Mouse (Mus musculus) right cerebral cortex, postnatal 10 days (tissue): ENCODE measurements at regions not wholly inside any gene's neighbourhood (a gene's known extent, or its start where the extent isn't known, plus 50 kb on each side); places are given as distances from the start of the nearest gene placed in this dataset.
A peak's percentile ranks its signal among the peaks of the same experiment; 100 is the strongest.

Experiments
- DNase-seq, 2 experiments: peaks; one replicate each; pipeline ENCODE4 v3.0.0; 2021; ENCODE audit warnings: low spot score in 2 of 2

GRCm38 (mm10) chr2:148175251-148175927 lies 128.6 kb upstream of the Foxa2 start:
- DNase-seq = peak in 1 of 2 experiments; percentile 18

GRCm38 (mm10) chr2:148180245-148180644 lies 133.5 kb upstream of the Foxa2 start:
- DNase-seq = no peak

GRCm38 (mm10) chr2:148181518-148181917 lies 134.7 kb upstream of the Foxa2 start:
- DNase-seq = peak in 1 of 2 experiments; percentile 9

- DNase-seq = no peak
Observed at GRCm38 (mm10) chr2:148182492-148183052, 135.8 kb upstream of the Foxa2 start.

GRCm38 (mm10) chr2:148184801-148185212 lies 138.0 kb upstream of the Foxa2 start:
- DNase-seq = peak in 1 of 2 experiments; percentile 15

DNA sequence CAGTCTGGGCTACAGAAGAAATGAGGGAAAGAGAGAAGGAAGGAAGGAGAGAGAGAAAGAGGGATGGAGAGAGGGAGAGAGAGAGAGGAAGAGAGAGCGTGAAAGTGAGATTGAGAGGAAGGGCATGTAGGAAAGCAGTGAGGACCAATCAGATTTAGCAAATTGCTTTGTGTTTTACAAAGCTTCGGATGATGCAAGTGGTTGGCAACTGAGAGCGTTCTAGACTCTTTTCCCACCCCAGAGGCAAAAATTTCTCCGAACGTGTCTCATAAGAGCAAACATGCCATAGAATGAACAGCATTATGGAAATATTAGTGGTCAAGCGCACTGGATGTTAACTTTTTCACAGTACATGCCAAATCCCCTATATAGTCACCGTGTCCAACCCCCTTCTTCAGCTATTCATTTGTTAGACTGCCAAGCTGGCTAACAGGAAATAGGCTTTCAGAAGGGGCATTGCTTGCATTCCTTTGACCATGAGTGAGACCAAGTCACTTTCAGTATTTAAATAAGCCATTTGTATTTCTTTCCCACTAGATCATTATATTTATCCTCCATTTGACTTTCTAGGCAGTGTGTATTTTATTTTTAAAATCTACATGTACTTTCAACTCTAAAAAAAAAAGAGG lies 139.7 kb upstream of the Foxa2 start:
- DNase-seq = no peak

GRCm38 (mm10) chr2:148188865-148189264 lies 142.1 kb upstream of the Foxa2 start:
- peak in 1 of 2 experiments; percentile 50 for DNase-seq

DNA sequence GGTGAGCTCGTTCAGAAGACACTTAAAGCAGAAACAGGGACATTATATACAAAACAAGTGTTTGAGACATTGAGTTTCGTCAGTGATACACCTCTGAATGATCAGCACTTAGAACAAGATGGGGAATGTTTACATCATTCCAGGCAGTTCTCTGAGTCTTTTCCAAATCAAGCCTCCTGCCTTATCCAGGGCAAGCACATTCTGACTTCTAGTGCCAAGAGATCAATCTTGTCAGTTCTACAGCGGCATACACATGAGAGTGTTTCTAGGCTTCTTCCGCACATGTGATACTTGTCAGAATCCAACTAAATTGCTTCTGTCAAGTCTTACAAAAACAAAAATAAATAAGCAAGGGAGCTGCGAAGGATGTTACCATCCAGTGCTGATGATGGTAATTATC lies 142.5 kb upstream of the Foxa2 start:
- no peak for DNase-seq

- no peak for DNase-seq
Observed at GRCm38 (mm10) chr2:148192946-148193345, 146.2 kb upstream of the Foxa2 start.

DNA sequence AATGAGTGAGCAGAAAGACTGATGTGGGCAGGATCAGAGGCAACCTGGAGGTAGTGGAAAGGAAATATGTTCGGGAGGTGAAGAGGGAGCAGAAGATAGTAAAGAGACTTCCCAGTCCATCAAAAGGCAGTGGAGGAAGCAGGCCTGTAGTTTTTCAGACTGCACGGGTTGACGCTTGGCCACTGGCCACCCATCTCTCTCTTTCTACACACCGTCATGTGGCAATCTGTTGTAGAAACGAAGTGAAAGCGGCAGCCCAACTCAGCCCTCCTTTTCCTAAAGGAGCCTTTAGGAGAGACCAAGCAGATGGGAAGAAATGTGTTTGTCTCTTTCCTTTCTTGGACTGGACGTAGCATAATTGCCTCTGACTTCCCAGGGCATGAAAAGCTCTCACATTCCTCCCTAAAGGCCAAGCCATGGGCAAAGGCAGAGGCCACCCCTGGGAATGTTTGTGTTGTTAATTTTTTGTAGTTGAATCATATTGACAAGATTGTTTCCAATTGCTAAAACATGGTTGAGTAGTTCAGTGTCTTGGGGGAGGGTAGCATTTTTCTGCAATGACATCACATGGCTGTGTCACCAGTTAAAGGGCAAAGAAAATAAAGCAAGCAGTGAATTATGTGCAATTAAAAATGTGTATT lies 150.7 kb upstream of the Foxa2 start:
- peak; percentile 37 to 50 for DNase-seq

DNA sequence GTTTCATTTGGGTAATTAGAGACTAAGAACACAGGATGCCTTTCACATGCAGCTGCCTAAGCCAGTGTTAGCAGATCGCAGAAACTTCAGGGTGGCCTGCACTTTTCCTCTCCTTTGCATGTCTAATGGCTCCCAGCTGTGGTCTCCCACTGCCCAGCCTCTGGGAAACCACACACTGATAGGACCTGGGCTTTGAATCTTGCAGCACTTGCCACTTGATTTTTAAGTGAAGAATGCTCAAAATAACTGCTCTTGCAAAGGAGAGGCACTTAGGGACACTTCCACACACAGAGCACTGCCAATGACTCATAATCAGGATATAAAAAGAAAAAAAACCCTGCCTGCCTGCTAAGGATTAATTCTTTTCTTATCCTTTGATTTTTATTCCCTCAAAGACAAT lies 159.9 kb upstream of the Foxa2 start:
- DNase-seq = peak; percentile 24 to 39

DNA sequence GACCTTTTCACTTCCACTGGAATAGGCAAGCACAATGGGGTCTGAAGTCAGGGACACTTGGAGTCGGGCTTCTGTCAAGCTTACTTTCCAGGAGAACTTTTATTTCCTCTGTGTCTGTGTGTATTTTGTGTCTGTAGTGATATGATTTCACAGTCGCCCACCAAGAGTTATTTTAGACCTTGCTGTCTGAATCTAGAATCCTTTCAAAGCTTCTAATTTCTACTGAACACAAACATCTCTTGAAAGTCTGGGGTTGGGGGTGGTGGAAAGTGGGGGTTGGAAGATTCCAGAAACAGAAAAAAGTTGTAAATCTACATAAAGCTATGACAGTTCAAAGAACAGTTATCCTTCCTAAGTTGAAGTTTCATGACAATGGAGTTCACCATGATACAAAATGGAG lies 164.0 kb upstream of the Foxa2 start:
- DNase-seq = no peak

GRCm38 (mm10) chr2:148217136-148217535 lies 170.4 kb upstream of the Foxa2 start:
- no peak for DNase-seq

DNA sequence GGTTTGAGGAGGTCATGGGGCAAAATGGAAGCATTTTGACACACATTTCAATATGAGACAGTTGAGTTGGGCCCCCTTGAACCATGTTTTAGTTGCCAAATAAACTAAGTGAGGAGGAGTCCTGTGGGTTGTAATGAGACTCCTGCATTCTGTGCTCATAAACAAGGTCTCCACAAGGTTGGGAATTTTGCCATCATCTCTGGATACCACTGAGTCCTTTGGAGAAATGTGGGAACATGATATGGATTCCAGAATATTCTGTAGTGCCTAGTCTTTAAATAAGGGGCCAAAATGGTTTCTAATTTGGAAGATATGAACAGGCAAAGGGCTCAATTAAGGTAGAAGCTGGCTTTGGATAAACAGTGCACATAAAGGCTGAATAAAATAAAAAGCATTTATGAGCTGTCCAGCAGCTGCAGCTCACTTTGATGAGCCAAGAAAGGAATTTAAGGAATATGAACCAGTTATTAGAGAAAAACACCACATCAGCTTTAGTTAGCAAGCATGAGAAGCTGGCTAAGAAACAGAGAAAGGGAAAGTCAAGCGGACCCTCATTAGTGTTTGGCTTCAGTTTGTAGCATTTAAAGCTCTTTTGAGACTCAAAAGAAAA lies 161.3 kb upstream of the Sstr4 start:
- no peak for DNase-seq

DNA sequence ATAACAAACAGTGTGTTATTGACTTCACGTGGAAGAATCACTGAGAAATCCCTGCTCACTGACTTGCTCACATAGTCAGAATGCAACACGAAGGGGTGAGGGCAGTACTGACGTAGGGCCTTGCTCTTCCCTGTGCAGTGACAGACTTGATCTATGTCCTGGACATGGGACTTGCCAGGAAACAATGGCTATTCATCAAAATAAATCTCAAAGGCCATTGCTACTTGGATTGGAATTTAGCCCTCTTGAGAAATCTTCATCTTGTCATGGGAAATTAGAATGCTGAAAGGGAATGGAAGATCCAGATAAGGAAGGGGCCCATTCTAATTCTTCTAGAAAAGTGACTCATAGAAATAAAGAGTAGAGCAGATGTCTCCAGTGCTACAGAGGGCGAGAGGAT lies 158.0 kb upstream of the Sstr4 start:
- no peak for DNase-seq

DNA sequence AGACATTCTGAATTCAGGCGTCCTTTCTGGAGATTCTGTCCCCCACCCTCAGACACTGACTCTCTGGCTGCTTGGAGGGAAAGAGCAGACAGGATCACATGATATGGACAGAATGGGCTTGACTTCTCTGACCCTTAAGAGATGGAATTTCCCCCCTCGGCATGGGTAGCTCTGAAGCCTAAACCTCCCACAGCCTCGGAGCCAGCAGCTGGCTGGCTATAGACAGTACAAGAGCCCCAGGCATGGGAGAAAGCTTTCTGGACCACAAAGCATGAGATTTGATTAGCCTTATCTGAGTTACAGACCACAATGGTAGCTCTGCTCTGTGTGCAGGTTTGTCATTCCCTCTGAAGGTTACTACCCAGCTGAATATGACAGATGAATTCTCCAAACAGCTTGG lies 156.1 kb upstream of the Sstr4 start:
- no peak for DNase-seq

GRCm38 (mm10) chr2:148242242-148242641 lies 152.9 kb upstream of the Sstr4 start:
- DNase-seq = no peak

GRCm38 (mm10) chr2:148245575-148245974 lies 149.6 kb upstream of the Sstr4 start:
- no peak for DNase-seq

- DNase-seq = no peak
Observed at GRCm38 (mm10) chr2:148250902-148251301, 144.2 kb upstream of the Sstr4 start.

DNA sequence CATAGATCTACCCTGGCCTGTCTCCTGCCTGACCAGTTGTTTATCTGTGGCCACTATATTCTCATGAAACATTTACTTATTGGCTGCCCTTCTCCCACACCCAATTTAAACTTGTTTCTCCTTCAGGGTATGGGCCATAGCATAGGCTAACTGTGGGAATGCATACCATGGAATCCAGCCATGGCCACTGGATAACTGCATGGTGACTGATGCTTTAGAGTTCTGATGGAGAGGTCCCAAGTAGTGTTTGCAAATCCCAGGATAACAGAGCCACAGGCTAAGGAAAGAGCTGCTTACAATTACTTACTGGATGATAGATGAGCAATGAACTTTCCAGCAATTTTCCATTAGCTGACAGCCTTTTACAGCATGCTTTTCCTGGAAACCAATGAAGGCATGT lies 139.5 kb upstream of the Sstr4 start:
- DNase-seq = no peak

- DNase-seq = no peak
Observed at GRCm38 (mm10) chr2:148264111-148264730, 130.9 kb upstream of the Sstr4 start.

DNA sequence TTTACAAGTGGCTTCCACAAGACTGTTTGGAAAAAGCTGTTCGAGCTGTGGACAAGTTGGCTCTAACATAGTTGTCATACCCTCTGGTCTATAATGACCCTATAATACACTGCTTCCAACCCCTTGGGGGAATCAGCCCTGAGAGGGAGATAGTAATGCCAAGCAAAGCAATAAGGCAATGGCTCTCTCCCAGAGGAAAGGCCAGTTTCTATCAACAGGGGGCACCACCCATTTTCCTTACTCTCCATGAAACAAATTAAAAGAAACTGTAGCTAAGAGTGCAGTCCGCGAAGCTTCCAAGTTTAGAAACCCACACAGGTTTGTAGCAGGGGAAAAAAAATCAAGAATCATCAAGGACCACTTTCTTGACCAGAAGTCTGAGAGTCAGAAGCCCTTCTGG lies 115.9 kb upstream of the Sstr4 start:
- no peak for DNase-seq
